Mouse (Mus musculus) left cerebral cortex, postnatal 14 days (tissue): ENCODE data around the gene Tmeff1. TPM values are rescaled to one million over a fixed set of nuclear protein-coding genes. Genes with fewer than 3 reads are reported as not detected.
A peak's percentile ranks its signal among the peaks of the same experiment; 100 is the strongest.

Experiments
- DNase-seq, 2 experiments: peaks; one replicate each; pipeline ENCODE4 v3.0.0; 2021 to 2022; ENCODE audit warnings: low spot score in 2 of 2, mixed read lengths in 1 of 2
- intact Hi-C: fragments of 180-260 bp; cut with DNase I; formaldehyde crosslinking; loops from one replicate; pipeline ENCODE4 v1.15.1; 2025
- long read RNA-seq, 2 experiments: library from polyadenylated mRNA; stranded (forward); transcript quantifications; one replicate each; pipeline ENCODE4 v2.0.0; 2021
- total RNA-seq, 2 experiments: library from RNA; stranded (reverse); gene quantifications; 2 replicates each; pipeline ENCODE4 v1.2.3; 2021

Tmeff1 gene
- 100 to 1,000 TPM; 124 to 134 TPM for total RNA-seq
- long read RNA-seq, experiment 1, transcript Tmeff1-201 (10 exons, 2,461 nt), result minor isoform, 38 of 174 reads
- long read RNA-seq, experiment 1, transcript Tmeff1-203 (10 exons, 1,426 nt), result major isoform, 80 of 174 reads
- long read RNA-seq, experiment 1, partial matches to known transcripts, result 7 of 174 reads
- long read RNA-seq, experiment 1, other reads (novel, unspliced or antisense), result 49 of 174 reads
- long read RNA-seq, experiment 2, transcript Tmeff1-203 (10 exons, 1,426 nt), result major isoform, 63 of 143 reads
- long read RNA-seq, experiment 2, transcript Tmeff1-201 (10 exons, 2,461 nt), result minor isoform, 27 of 143 reads
- long read RNA-seq, experiment 2, partial matches to known transcripts, result 13 of 143 reads
- long read RNA-seq, experiment 2, other reads (novel, unspliced or antisense), result 40 of 143 reads

GRCm38 (mm10) chr4:48584421-48585240, at the start of gene Tmeff1:
Gene Tmeff1 (plus strand): TSS chr4:48585174.
- peak in 1 of 2 experiments; percentile 29 for DNase-seq
- intact Hi-C loops, result loop anchor here (5.0 kb wide), 3 partner anchors 42 to 98 kb away; no protein-coding TSS in a partner anchor

GRCm38 (mm10) chr4:48536275-48536674, 48.7 kb upstream of the Tmeff1 start:
- DNase-seq, result no peak
- intact Hi-C loops, result no loop called here

GRCm38 (mm10) chr4:48537024-48537423, 48.0 kb upstream of the Tmeff1 start:
- no peak for DNase-seq
- intact Hi-C loops, result no loop called here

GRCm38 (mm10) chr4:48538581-48538980, 46.4 kb upstream of the Tmeff1 start:
- no peak for DNase-seq
- intact Hi-C loops, result no loop called here

- peak; percentile 39 to 49 for DNase-seq
- intact Hi-C loops, result loop anchor here (5.0 kb wide), 1 partner anchor 42 kb away; no protein-coding TSS in a partner anchor
Observed at GRCm38 (mm10) chr4:48539841-48540575, 45.0 kb upstream of the Tmeff1 start, which contains the start of gene Msantd3. Gene Msantd3 (plus strand): TSS chr4:48539935.

- intact Hi-C loops, result loop anchor here (5.0 kb wide), 1 partner anchor 42 kb away; no protein-coding TSS in a partner anchor
- peak in 1 of 2 experiments; percentile 19 for DNase-seq
Observed at GRCm38 (mm10) chr4:48540576-48541111, 44.3 kb upstream of the Tmeff1 start.

- DNase-seq, result no peak
- intact Hi-C loops, result loop anchor here (5.0 kb wide), 1 partner anchor 41 kb away; no protein-coding TSS in a partner anchor
Observed at GRCm38 (mm10) chr4:48541526-48542250, 43.3 kb upstream of the Tmeff1 start.

- DNase-seq, result no peak
- intact Hi-C loops, result loop anchor here (5.0 kb wide), 1 partner anchor 40 kb away; no protein-coding TSS in a partner anchor
Observed at GRCm38 (mm10) chr4:48542351-48542750, 42.6 kb upstream of the Tmeff1 start.

- no peak for DNase-seq
Observed at GRCm38 (mm10) chr4:48543071-48543865, 41.7 kb upstream of the Tmeff1 start.

GRCm38 (mm10) chr4:48544141-48544540, 40.8 kb upstream of the Tmeff1 start:
- no peak for DNase-seq
- intact Hi-C loops, result loop anchor here (5.0 kb wide), 1 partner anchor 38 kb away; no protein-coding TSS in a partner anchor

More at GRCm38 (mm10) chr4:48543071-48543865, 41.7 kb upstream of the Tmeff1 start:
- intact Hi-C loops, result loop anchor here (5.0 kb wide), 1 partner anchor 39 kb away; no protein-coding TSS in a partner anchor

GRCm38 (mm10) chr4:48545966-48546365, 39.0 kb upstream of the Tmeff1 start:
- intact Hi-C loops, result no loop called here
- DNase-seq, result no peak

GRCm38 (mm10) chr4:48546568-48547496, 38.1 kb upstream of the Tmeff1 start:
- DNase-seq, result no peak
- intact Hi-C loops, result no loop called here

GRCm38 (mm10) chr4:48548393-48549045, 36.5 kb upstream of the Tmeff1 start:
- intact Hi-C loops, result no loop called here

GRCm38 (mm10) chr4:48549661-48550060, 35.3 kb upstream of the Tmeff1 start:
- intact Hi-C loops, result no loop called here

More at GRCm38 (mm10) chr4:48548393-48549045, 36.5 kb upstream of the Tmeff1 start:
- DNase-seq, result peak in 1 of 2 experiments; percentile 11

GRCm38 (mm10) chr4:48552486-48553064, 32.4 kb upstream of the Tmeff1 start:
- intact Hi-C loops, result no loop called here
- no peak for DNase-seq

More at GRCm38 (mm10) chr4:48549661-48550060, 35.3 kb upstream of the Tmeff1 start:
- no peak for DNase-seq
